Mouse (Mus musculus): ENCODE measurements around the gene Tuba8. TPM values are rescaled to one million over a fixed set of nuclear protein-coding genes. Genes with fewer than 3 reads are reported as not detected.

Tuba8 gene
- total RNA-seq (2021): 100 to 1,000 TPM; 201 to 248 TPM
- long read RNA-seq, experiment 1, transcript Tuba8-201 (5 exons, 2,263 nt): major isoform, 365 of 404 reads
- long read RNA-seq, experiment 1, partial matches to known transcripts: 23 of 404 reads
- long read RNA-seq, experiment 1, other reads (novel, unspliced or antisense): 16 of 404 reads
- long read RNA-seq, experiment 2, transcript Tuba8-201 (5 exons, 2,263 nt): major isoform, 501 of 562 reads
- long read RNA-seq, experiment 2, partial matches to known transcripts: 41 of 562 reads
- long read RNA-seq, experiment 2, other reads (novel, unspliced or antisense): 20 of 562 reads

DNA sequence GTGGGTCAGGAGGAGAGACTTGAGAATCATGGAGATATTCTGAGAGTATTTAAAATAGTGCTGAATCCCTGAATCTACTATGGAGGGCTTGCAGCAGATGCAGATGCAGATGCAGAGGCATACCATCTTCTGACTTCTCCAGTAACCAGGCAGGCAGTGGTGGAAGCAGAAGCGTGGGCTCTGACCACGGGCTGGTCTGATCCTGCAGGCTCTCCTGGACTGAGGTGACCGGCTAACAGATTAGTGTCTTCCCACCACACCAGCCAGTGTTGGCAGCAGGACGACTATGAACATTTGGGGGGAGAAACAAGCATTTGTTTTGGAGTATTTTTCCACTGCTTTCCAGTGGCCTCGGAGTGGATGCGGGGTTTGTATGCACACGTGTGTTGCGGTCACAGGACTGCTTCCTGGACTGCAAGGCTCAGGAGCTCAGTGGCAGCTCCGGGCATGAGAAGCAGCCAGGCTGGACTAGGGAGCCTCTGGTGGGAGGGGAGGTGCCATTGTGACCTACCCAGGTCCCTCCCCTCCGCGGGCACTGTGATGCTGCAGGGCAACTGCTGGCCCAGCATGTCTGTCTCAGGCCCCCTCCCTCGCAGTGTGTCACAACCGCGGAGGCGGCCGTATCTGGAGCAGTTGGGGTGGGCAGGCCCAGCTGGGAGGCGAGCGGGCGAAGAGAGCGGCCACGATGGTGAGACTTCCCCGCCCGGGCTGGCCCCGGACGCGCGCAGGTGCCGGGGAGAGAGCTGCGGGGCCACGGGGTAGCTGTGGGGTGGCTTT is at the start of gene Tuba8:
Gene Tuba8, plus strand, starts transcription at position 548 of the 777 bp plus-strand sequence.
- DNase-seq: peak; percentile 94
- H3K4me3 ChIP-seq: peak within 1 kb of the TSS; percentile 86
- intact Hi-C loops (cut with DNase I): no loop called here
- TF ChIP-seq CTCF (IDR thresholded peaks at IDR 0.05): no peak
- peak within 1 kb of the TSS; percentile 97 for H3K27ac ChIP-seq

- DNase-seq: no peak
- no peak overlapping the region for H3K27ac ChIP-seq
- intact Hi-C loops (cut with DNase I): no loop called here
- no peak for TF ChIP-seq CTCF (IDR thresholded peaks at IDR 0.05)
- no peak overlapping the region for H3K4me3 ChIP-seq
These were observed 47.9 kb upstream of the Tuba8 start for GRCm38 (mm10) chr6:121162616-121163015.

DNA sequence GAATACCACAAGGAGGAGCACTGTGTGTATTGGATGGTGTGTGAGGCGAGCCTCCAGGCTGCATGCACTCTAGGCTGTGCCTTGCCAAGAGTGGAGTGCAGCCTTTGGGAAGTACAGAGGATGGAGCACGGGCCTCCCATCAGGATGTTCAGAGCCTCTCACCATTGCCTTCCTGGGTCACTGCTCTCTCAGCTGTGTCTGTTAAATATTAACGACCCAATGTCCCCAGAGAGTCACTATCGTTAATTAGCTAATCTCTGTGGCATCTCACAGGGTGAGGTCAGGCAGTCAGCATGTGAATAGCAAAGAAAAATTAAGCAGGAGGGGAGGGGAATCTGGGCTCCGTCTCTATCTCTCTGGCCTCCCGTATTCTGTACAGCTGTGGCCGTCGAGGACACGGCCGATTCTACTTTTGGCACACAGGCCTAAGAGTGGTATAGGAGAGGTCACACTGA is 44.4 kb upstream of the Tuba8 start:
- H3K27ac ChIP-seq: no peak overlapping the region
- intact Hi-C loops (cut with DNase I): no loop called here
- no peak overlapping the region for H3K4me3 ChIP-seq
- no peak for TF ChIP-seq CTCF (IDR thresholded peaks at IDR 0.05)
- no peak for DNase-seq

- no peak for TF ChIP-seq CTCF (IDR thresholded peaks at IDR 0.05)
- no peak for DNase-seq
- intact Hi-C loops (cut with DNase I): no loop called here
- no peak overlapping the region for H3K4me3 ChIP-seq
- H3K27ac ChIP-seq: no peak overlapping the region
These were observed 43.0 kb upstream of the Tuba8 start for GRCm38 (mm10) chr6:121167381-121167975.

GRCm38 (mm10) chr6:121171102-121171501 is 39.4 kb upstream of the Tuba8 start:
- Histone ChIP-seq H3K27ac (peak overlapping the region; percentile 72), H3K4me3 (no peak overlapping the region)
- intact Hi-C loops (cut with DNase I): no loop called here
- DNase-seq: peak; percentile 83
- no peak for TF ChIP-seq CTCF (IDR thresholded peaks at IDR 0.05)

GRCm38 (mm10) chr6:121173471-121173870 is 37.0 kb upstream of the Tuba8 start:
- TF ChIP-seq CTCF (IDR thresholded peaks at IDR 0.05): no peak
- H3K27ac ChIP-seq: peak overlapping the region; percentile 89
- DNase-seq: peak; percentile 44
- intact Hi-C loops (cut with DNase I): no loop called here
- H3K4me3 ChIP-seq: peak overlapping the region; percentile 50

DNA sequence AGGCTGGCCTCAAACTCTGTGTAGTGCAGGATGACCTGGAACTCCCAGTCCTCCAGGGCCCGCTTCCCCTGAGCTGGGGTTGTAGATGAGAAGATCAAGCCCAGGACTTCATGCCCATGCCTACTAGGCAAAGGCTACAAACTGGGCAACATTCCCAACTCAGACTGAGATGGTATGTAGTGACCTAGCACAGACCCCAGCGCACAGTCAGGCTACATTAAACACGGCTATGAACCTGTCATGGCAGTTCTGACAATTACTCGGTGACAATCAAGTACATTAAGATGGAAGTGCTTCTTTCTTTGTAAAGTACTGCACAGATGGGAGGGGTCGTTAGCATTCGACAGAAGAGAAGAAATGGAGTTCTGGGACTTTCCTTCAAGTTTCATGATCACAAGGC is 35.7 kb upstream of the Tuba8 start:
- H3K4me3 ChIP-seq: no peak overlapping the region
- H3K27ac ChIP-seq: no peak overlapping the region
- no peak for TF ChIP-seq CTCF (IDR thresholded peaks at IDR 0.05)
- intact Hi-C loops (cut with DNase I): no loop called here
- DNase-seq: no peak

DNA sequence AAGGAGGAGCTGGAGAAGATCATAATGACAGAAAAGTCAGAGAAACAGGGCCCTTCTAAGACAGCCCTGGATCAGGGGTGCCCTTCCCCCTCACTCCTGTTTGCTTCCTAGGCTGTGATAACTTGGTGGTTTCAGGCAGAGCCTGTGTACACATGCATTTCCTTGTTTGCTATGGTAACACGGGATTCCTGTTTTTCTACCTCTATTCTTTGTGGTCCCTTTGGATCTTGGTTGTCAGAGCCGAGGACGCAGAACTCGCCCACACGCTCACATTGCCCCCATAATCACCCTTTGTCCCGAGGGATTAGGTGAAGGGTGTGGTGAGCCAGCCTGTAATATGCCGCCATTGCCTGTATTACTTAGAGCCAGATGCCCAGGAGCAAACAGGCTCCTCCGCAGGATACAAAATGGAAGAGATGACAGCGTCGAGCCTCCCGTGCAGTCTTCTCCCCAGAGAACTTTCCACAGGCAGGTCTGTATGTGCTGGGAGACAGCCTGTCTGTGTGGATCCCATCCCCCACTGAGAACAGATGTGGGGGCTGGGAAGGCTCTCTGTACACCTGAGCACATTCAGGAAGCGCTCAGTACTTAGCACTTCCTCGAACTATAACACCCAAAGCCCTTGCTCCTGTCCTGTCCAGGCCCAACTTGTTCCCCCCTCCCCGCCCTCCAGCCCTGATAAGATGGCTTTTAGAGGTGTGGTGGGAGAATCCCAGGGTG is 34.3 kb upstream of the Tuba8 start:
- intact Hi-C loops (cut with DNase I): no loop called here
- TF ChIP-seq CTCF (IDR thresholded peaks at IDR 0.05): no peak
- H3K4me3 ChIP-seq: no peak overlapping the region
- H3K27ac ChIP-seq: no peak overlapping the region
- no peak for DNase-seq

DNA sequence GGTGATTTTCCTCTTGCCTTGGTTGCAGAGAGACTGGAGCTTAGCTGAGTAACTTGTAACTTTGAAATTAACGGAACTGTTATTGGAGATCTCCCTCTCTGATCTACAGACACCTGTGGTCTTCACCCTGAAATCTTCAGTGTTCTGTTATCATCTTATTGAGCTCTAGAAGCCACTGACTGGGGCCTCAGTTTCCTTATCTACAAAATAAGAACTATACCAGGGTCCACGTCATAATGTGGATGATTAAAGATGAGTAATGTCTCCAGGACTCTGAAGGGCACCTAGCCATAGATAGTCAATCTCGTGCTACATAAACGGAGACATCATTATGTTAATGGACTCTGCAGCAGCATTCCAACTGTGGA is 33.8 kb upstream of the Tuba8 start:
- H3K4me3 ChIP-seq: no peak overlapping the region
- intact Hi-C loops (cut with DNase I): no loop called here
- DNase-seq: no peak
- peak overlapping the region; percentile 28; the same call in 1 of the 2 replicates for H3K27ac ChIP-seq
- TF ChIP-seq CTCF (IDR thresholded peaks at IDR 0.05): no peak

- TF ChIP-seq CTCF (IDR thresholded peaks at IDR 0.05): no peak
- H3K4me3 ChIP-seq: no peak overlapping the region
- intact Hi-C loops (cut with DNase I): no loop called here
- peak; percentile 35 for DNase-seq
- peak overlapping the region; percentile 28; the same call in 1 of the 2 replicates for H3K27ac ChIP-seq
These were observed 33.3 kb upstream of the Tuba8 start for GRCm38 (mm10) chr6:121177118-121177708.

GRCm38 (mm10) chr6:121178700-121179358 is 31.7 kb upstream of the Tuba8 start:
- Histone ChIP-seq H3K4me3 (no peak overlapping the region), H3K27ac (peak overlapping the region; percentile 51)
- DNase-seq: no peak
- intact Hi-C loops (cut with DNase I): loop anchor here (1.0 to 2.0 kb wide), 3 partner anchors 49 to 280 kb away; partner anchors contain the start of gene Mical3
- peak; percentile 81 for TF ChIP-seq CTCF (IDR thresholded peaks at IDR 0.05)

All from gastrocnemius, adult 2 months (tissue).